Mouse (Mus musculus): ENCODE data around the gene Uckl1. TPM values are rescaled to one million over a fixed set of nuclear protein-coding genes. Genes with fewer than 3 reads are reported as not detected.

The Uckl1 gene
- polyA plus RNA-seq, 1 experiment from 2014 or later: 22.8 TPM

GRCm38 (mm10) chr2:181536410-181536809, 48.3 kb downstream of the Uckl1 start:
- Histone ChIP-seq H3K4me2 (ENCODE audit: low read depth, low read length) (no peak overlapping the region), H3K9me3 (ENCODE audit: low read length) (no peaks in the 10 kb centered on the region), H3K27me3 (ENCODE audit: insufficient read depth, low read length) (no peaks in the 10 kb centered on the region), H3K9ac (replicated peaks) (no peak overlapping the region), H3K4me1 (ENCODE audit: insufficient read depth) (peaks cover 5% of the 10 kb centered on the region), H3K4me3 (ENCODE audit: low read depth, low read length) (no peak overlapping the region), H3K27ac (ENCODE audit: low read depth) (peak overlapping the region; percentile 30; the same call in 1 of the 2 replicates), H3K36me3 (replicated peaks; ENCODE audit: insufficient read depth, low read length) (peaks cover 7% of the 10 kb centered on the region; the same call in 1 of the 2 replicates)
- WGBS (ENCODE audit: insufficient replicate concordance): 65% methylated on average over 2 of the region's 2 CpGs
- DNase-seq: no peak
- TF ChIP-seq EP300 (IDR thresholded peaks at IDR 0.05; ENCODE audit: low read depth) (peak; percentile 35; the same call in 1 of the 2 replicates), CTCF (IDR thresholded peaks at IDR 0.05; ENCODE audit: low read depth) (no peak)
- peak; percentile 73 for ATAC-seq

GRCm38 (mm10) chr2:181532589-181532988, 52.1 kb downstream of the Uckl1 start:
- no peaks in the 10 kb centered on the region for H3K27me3 ChIP-seq (ENCODE audit: insufficient read depth, low read length)
- no peak for DNase-seq
- H3K4me3 ChIP-seq (ENCODE audit: low read depth, low read length): no peak overlapping the region
- no peak overlapping the region for H3K4me2 ChIP-seq (ENCODE audit: low read depth, low read length)
- TF ChIP-seq EP300 (IDR thresholded peaks at IDR 0.05; ENCODE audit: low read depth): no peak
- TF ChIP-seq CTCF (IDR thresholded peaks at IDR 0.05; ENCODE audit: low read depth): no peak
- WGBS (ENCODE audit: insufficient replicate concordance): 90% methylated on average over 3 of the region's 3 CpGs
- peaks cover 19% of the 10 kb centered on the region for H3K36me3 ChIP-seq (replicated peaks; ENCODE audit: insufficient read depth, low read length)
- H3K9ac ChIP-seq (replicated peaks): no peak overlapping the region
- peaks cover 2% of the 10 kb centered on the region for H3K4me1 ChIP-seq (ENCODE audit: insufficient read depth)
- H3K9me3 ChIP-seq (ENCODE audit: low read length): no peaks in the 10 kb centered on the region
- H3K27ac ChIP-seq (ENCODE audit: low read depth): no peak overlapping the region
- no peak for ATAC-seq

- Histone ChIP-seq H3K9ac (replicated peaks) (no peak overlapping the region), H3K4me3 (ENCODE audit: low read depth, low read length) (no peak overlapping the region), H3K27ac (ENCODE audit: low read depth) (no peak overlapping the region), H3K36me3 (replicated peaks; ENCODE audit: insufficient read depth, low read length) (peaks cover 22% of the 10 kb centered on the region), H3K27me3 (ENCODE audit: insufficient read depth, low read length) (no peaks in the 10 kb centered on the region), H3K4me2 (ENCODE audit: low read depth, low read length) (no peak overlapping the region), H3K9me3 (ENCODE audit: low read length) (no peaks in the 10 kb centered on the region), H3K4me1 (ENCODE audit: insufficient read depth) (no peaks in the 10 kb centered on the region)
- WGBS (ENCODE audit: insufficient replicate concordance): 76% methylated on average over 1 of the region's 1 CpGs
- DNase-seq (no peak), ATAC-seq (no peak)
- TF ChIP-seq CTCF (IDR thresholded peaks at IDR 0.05; ENCODE audit: low read depth) (no peak), EP300 (IDR thresholded peaks at IDR 0.05; ENCODE audit: low read depth) (no peak)
These were observed 55.6 kb downstream of the Uckl1 start for GRCm38 (mm10) chr2:181529076-181529475.

GRCm38 (mm10) chr2:181525526-181525925, 59.2 kb downstream of the Uckl1 start:
- Histone ChIP-seq H3K4me2 (ENCODE audit: low read depth, low read length) (no peak overlapping the region), H3K4me1 (ENCODE audit: insufficient read depth) (peaks cover 15% of the 10 kb centered on the region), H3K27ac (ENCODE audit: low read depth) (no peak overlapping the region), H3K4me3 (ENCODE audit: low read depth, low read length) (no peak overlapping the region), H3K9me3 (ENCODE audit: low read length) (no peaks in the 10 kb centered on the region), H3K36me3 (replicated peaks; ENCODE audit: insufficient read depth, low read length) (peaks cover 19% of the 10 kb centered on the region), H3K27me3 (ENCODE audit: insufficient read depth, low read length) (no peaks in the 10 kb centered on the region), H3K9ac (replicated peaks) (no peak overlapping the region)
- DNase-seq (no peak), ATAC-seq (no peak)
- TF ChIP-seq EP300 (IDR thresholded peaks at IDR 0.05; ENCODE audit: low read depth) (no peak), CTCF (IDR thresholded peaks at IDR 0.05; ENCODE audit: low read depth) (no peak)
- 76% methylated on average over 5 of the region's 5 CpGs for WGBS (ENCODE audit: insufficient replicate concordance)

- WGBS (ENCODE audit: insufficient replicate concordance): 54% methylated on average over 5 of the region's 5 CpGs
- peaks cover 19% of the 10 kb centered on the region for H3K4me1 ChIP-seq (ENCODE audit: insufficient read depth)
- H3K4me3 ChIP-seq (ENCODE audit: low read depth, low read length): peak overlapping the region; percentile 98
- H3K9me3 ChIP-seq (ENCODE audit: low read length): no peaks in the 10 kb centered on the region
- peaks cover 3% of the 10 kb centered on the region for H3K36me3 ChIP-seq (replicated peaks; ENCODE audit: insufficient read depth, low read length)
- DNase-seq: peak; percentile 58
- H3K27ac ChIP-seq (ENCODE audit: low read depth): 0 out of 2 replicates have a peak overlapping the region, but pooled peaks have one; percentile 36
- TF ChIP-seq CTCF (IDR thresholded peaks at IDR 0.05; ENCODE audit: low read depth): peak; percentile 85
- TF ChIP-seq EP300 (IDR thresholded peaks at IDR 0.05; ENCODE audit: low read depth): no peak
- no peak for ATAC-seq
- H3K9ac ChIP-seq (replicated peaks): 0 out of 2 replicates have a peak overlapping the region, but pooled peaks have one; percentile 99
- peak overlapping the region; percentile 86 for H3K4me2 ChIP-seq (ENCODE audit: low read depth, low read length)
- H3K27me3 ChIP-seq (ENCODE audit: insufficient read depth, low read length): no peaks in the 10 kb centered on the region
These were observed 61.9 kb downstream of the Uckl1 start for GRCm38 (mm10) chr2:181522811-181523210.

GRCm38 (mm10) chr2:181521491-181521890, 63.2 kb downstream of the Uckl1 start:
- ATAC-seq (no peak), DNase-seq (no peak)
- Histone ChIP-seq H3K4me2 (ENCODE audit: low read depth, low read length) (peak overlapping the region; percentile 86), H3K27ac (ENCODE audit: low read depth) (peak overlapping the region; percentile 100), H3K36me3 (replicated peaks; ENCODE audit: insufficient read depth, low read length) (peaks cover 15% of the 10 kb centered on the region), H3K4me1 (ENCODE audit: insufficient read depth) (peaks cover 19% of the 10 kb centered on the region), H3K9ac (replicated peaks) (peak overlapping the region; percentile 99), H3K9me3 (ENCODE audit: low read length) (no peaks in the 10 kb centered on the region), H3K27me3 (ENCODE audit: insufficient read depth, low read length) (no peaks in the 10 kb centered on the region), H3K4me3 (ENCODE audit: low read depth, low read length) (peak overlapping the region; percentile 98)
- 36% methylated on average over 10 of the region's 10 CpGs for WGBS (ENCODE audit: insufficient replicate concordance)
- no peak for TF ChIP-seq CTCF (IDR thresholded peaks at IDR 0.05; ENCODE audit: low read depth)
- TF ChIP-seq EP300 (IDR thresholded peaks at IDR 0.05; ENCODE audit: low read depth): no peak

- H3K9me3 ChIP-seq (ENCODE audit: low read length): no peaks in the 10 kb centered on the region
- H3K36me3 ChIP-seq (replicated peaks; ENCODE audit: insufficient read depth, low read length): peaks cover 21% of the 10 kb centered on the region
- WGBS (ENCODE audit: insufficient replicate concordance): under 1% methylated on average over 17 of the region's 17 CpGs
- H3K4me2 ChIP-seq (ENCODE audit: low read depth, low read length): peak overlapping the region; percentile 86
- H3K4me3 ChIP-seq (ENCODE audit: low read depth, low read length): peak overlapping the region; percentile 98
- H3K9ac ChIP-seq (replicated peaks): peak overlapping the region; percentile 99
- ATAC-seq: no peak
- no peak for TF ChIP-seq EP300 (IDR thresholded peaks at IDR 0.05; ENCODE audit: low read depth)
- TF ChIP-seq CTCF (IDR thresholded peaks at IDR 0.05; ENCODE audit: low read depth): no peak
- peak overlapping the region; percentile 100 for H3K27ac ChIP-seq (ENCODE audit: low read depth)
- peaks cover 19% of the 10 kb centered on the region for H3K4me1 ChIP-seq (ENCODE audit: insufficient read depth)
- H3K27me3 ChIP-seq (ENCODE audit: insufficient read depth, low read length): no peaks in the 10 kb centered on the region
- DNase-seq: no peak
These were observed 63.8 kb downstream of the Uckl1 start for GRCm38 (mm10) chr2:181520936-181521227.

All from liver, postnatal 0 days (tissue).